ENCODE assay signal across 25 mouse cellular contexts in genomic region chr1:181245067-181245466, GRCm38 (mm10). TPM values are rescaled to one million over a fixed set of nuclear protein-coding genes. Genes with fewer than 3 reads are reported as not detected.
A peak's percentile ranks its signal among the peaks of the same experiment; 100 is the strongest.
DNase-seq lines count a peak whose midpoint lies in the region; ATAC-seq and TF ChIP-seq lines count a peak whose summit lies in the region.
"Had no signal": no experiment of that assay in that cellular context is flagged by ENCODE, and none has a peak within 500 bp of the region (broad histone marks: within the 10 kb centered on the region; RNA-seq: fewer than 3 reads in every experiment).

No protein-coding gene starts in this region.

- no peak for TF ChIP-seq POLR2A in MEL (IDR thresholded peaks at IDR 0.05; ENCODE audit: control insufficient read depth in 1 of 2, insufficient read depth in 1 of 2, low read depth in 1 of 2, low read length in 2 of 2, poor library complexity in 1 of 2)

- 0 out of 2 replicates have a peak, but pooled peaks cover 4% of the 10 kb centered on the region for H3K9me3 ChIP-seq in heart, embryonic 12.5 days (replicated peaks)
- no peaks in the 10 kb centered on the region for H3K9me3 ChIP-seq in MEL (replicated peaks; ENCODE audit: insufficient read depth, low read length)
- no peaks in the 10 kb centered on the region for H3K9me3 ChIP-seq in liver, embryonic 16.5 days (replicated peaks; ENCODE audit: control insufficient read depth, low read length)
- H3K9me3 ChIP-seq in forebrain, embryonic 13.5 days (replicated peaks) = no peaks in the 10 kb centered on the region; the same call in 1 of the 2 replicates
- H3K9me3 ChIP-seq: embryonic facial prominence, embryonic 12.5 days; heart, embryonic 15.5 days; midbrain, embryonic 10.5 days; midbrain, embryonic 15.5 days had no signal

- no peak overlapping the region for H3K9ac ChIP-seq in heart, embryonic 12.5 days
- no peak overlapping the region for H3K9ac ChIP-seq in MEL (ENCODE audit: control insufficient read depth, low read depth, low read length, poor library complexity, severe bottlenecking)
- peak overlapping the region; percentile 65; the same call in 1 of the 2 replicates for H3K9ac ChIP-seq in liver, embryonic 16.5 days (ENCODE audit: low read depth, low read length)
- H3K9ac ChIP-seq in forebrain, embryonic 13.5 days = no peak overlapping the region
- H3K9ac ChIP-seq: embryonic facial prominence, embryonic 12.5 days; heart, embryonic 15.5 days; hindbrain, embryonic 13.5 days; midbrain, embryonic 15.5 days had no signal

- peak; percentile 89 for DNase-seq in heart, adult 11 months
- peak; percentile 27 for DNase-seq in MEL (ENCODE audit: low read depth, low spot score)
- DNase-seq in induced T-regulatory cell, adult 2 months (ENCODE audit: low read depth) = peak; percentile 21
- DNase-seq in natural killer cell, adult 2 months (ENCODE audit: low spot score in 2 of 2) = no peak
- no peak for DNase-seq in gastrocnemius, postnatal 10 days
- DNase-seq: adrenal gland, adult 2 months; cerebellum, adult 11-12 months; cerebellum, adult 9-11 months; embryo, embryonic 11 days; kidney, adult 9 months; kidney, postnatal 10 days; lung, postnatal 4 days; right cerebral cortex, postnatal 25 days; thymus, adult 18-20 months; thymus, postnatal 25 days had no signal

- no peaks in the 10 kb centered on the region for H3K27me3 ChIP-seq in heart, embryonic 12.5 days (replicated peaks)
- H3K27me3 ChIP-seq in MEL (ENCODE audit: control insufficient read depth in 1 of 2, insufficient read depth in 2 of 2, low read length in 2 of 2) = no peaks in the 10 kb centered on the region
- H3K27me3 ChIP-seq in liver, embryonic 16.5 days (ENCODE audit: control insufficient read depth, insufficient read depth, low read depth, low read length) = no peaks in the 10 kb centered on the region
- H3K27me3 ChIP-seq in forebrain, embryonic 13.5 days = no peaks in the 10 kb centered on the region
- H3K27me3 ChIP-seq: embryonic facial prominence, embryonic 12.5 days; heart, embryonic 15.5 days; hindbrain, embryonic 13.5 days; midbrain, embryonic 15.5 days had no signal

- no peak; a peak in 1 of 4 replicates for TF ChIP-seq EP300 in MEL (IDR thresholded peaks at IDR 0.05; ENCODE audit: low read depth in 1 of 2, low read length in 2 of 2)

- no peak overlapping the region for H3K4me2 ChIP-seq in heart, embryonic 12.5 days
- H3K4me2 ChIP-seq in liver, embryonic 16.5 days (ENCODE audit: low read depth, low read length) = peak overlapping the region; percentile 62; the same call in 1 of the 2 replicates
- no peak overlapping the region for H3K4me2 ChIP-seq in forebrain, embryonic 13.5 days
- H3K4me2 ChIP-seq: embryonic facial prominence, embryonic 12.5 days; heart, embryonic 15.5 days; hindbrain, embryonic 13.5 days; midbrain, embryonic 15.5 days had no signal

- H3K27ac ChIP-seq in heart, embryonic 12.5 days (ENCODE audit: poor library complexity, severe bottlenecking) = no peak overlapping the region
- peak overlapping the region; percentile 100 for H3K27ac ChIP-seq in MEL (ENCODE audit: control insufficient read depth, low read depth, low read length)
- H3K27ac ChIP-seq in liver, embryonic 16.5 days (ENCODE audit: low read length) = peak overlapping the region; percentile 98
- H3K27ac ChIP-seq in forebrain, embryonic 13.5 days = no peak overlapping the region
- H3K27ac ChIP-seq: embryonic facial prominence, embryonic 12.5 days; heart, embryonic 15.5 days; hindbrain, embryonic 13.5 days; midbrain, embryonic 15.5 days had no signal

- no peak for ATAC-seq in heart, embryonic 12.5 days (ENCODE audit: insufficient number of reproducible peaks, low FRiP score)
- no peak for ATAC-seq in liver, embryonic 16.5 days (ENCODE audit: low read depth)
- no peak for ATAC-seq in forebrain, embryonic 13.5 days
- ATAC-seq: intestine, postnatal 0 days; lung, postnatal 0 days; midbrain, embryonic 15.5 days had no signal

- TF ChIP-seq CTCF in MEL (IDR thresholded peaks at IDR 0.05 in 2 of 3, conservative IDR thresholded peaks at IDR 0.05 in 1 of 3; ENCODE audit: control insufficient read depth in 1 of 3, insufficient read depth in 1 of 3, low read depth in 2 of 3, low read length in 3 of 3, poor library complexity in 1 of 3, severe bottlenecking in 1 of 3) = no peak

- H3K36me3 ChIP-seq in heart, embryonic 12.5 days = no peaks in the 10 kb centered on the region
- peaks cover 0 to 15% of the 10 kb centered on the region in 2 experiments; a peak in 2 of 4 replicates for H3K36me3 ChIP-seq in MEL (ENCODE audit: control insufficient read depth in 1 of 2, insufficient read depth in 2 of 2, low read length in 2 of 2)
- no peaks in the 10 kb centered on the region for H3K36me3 ChIP-seq in liver, embryonic 16.5 days (ENCODE audit: control insufficient read depth, insufficient read depth)
- no peaks in the 10 kb centered on the region for H3K36me3 ChIP-seq in forebrain, embryonic 13.5 days (ENCODE audit: poor library complexity, severe bottlenecking)
- H3K36me3 ChIP-seq: embryonic facial prominence, embryonic 12.5 days; heart, embryonic 15.5 days; hindbrain, embryonic 13.5 days; midbrain, embryonic 10.5 days; midbrain, embryonic 15.5 days had no signal

- 93% methylated on average over 2 of the region's 2 CpGs for WGBS in heart, embryonic 12.5 days
- WGBS in liver, embryonic 16.5 days (ENCODE audit: insufficient replicate concordance) = 79% methylated on average over 2 of the region's 2 CpGs
- 98% methylated on average over 2 of the region's 2 CpGs for WGBS in forebrain, embryonic 13.5 days

- peaks cover 14% of the 10 kb centered on the region for H3K4me1 ChIP-seq in heart, embryonic 12.5 days (replicated peaks)
- peaks cover 16 to 34% of the 10 kb centered on the region in 2 experiments for H3K4me1 ChIP-seq in MEL (ENCODE audit: control insufficient read depth in 1 of 2, insufficient read depth in 2 of 2, low read length in 2 of 2)
- H3K4me1 ChIP-seq in liver, embryonic 16.5 days (ENCODE audit: control insufficient read depth, low read depth, low read length) = peaks cover 51% of the 10 kb centered on the region
- H3K4me1 ChIP-seq in forebrain, embryonic 13.5 days = peaks cover 5% of the 10 kb centered on the region; the same call in 1 of the 2 replicates
- H3K4me1 ChIP-seq: midbrain, embryonic 15.5 days had no signal

- TF ChIP-seq RAD21 in MEL (IDR thresholded peaks at IDR 0.05; ENCODE audit: low read depth, low read length) = no peak

- H3K79me2 ChIP-seq in MEL (ENCODE audit: control insufficient read depth, insufficient read depth, low read length, poor library complexity) = no peaks in the 10 kb centered on the region; the same call in 1 of the 2 replicates

- no peak overlapping the region for H3K4me3 ChIP-seq in heart, embryonic 12.5 days
- H3K4me3 ChIP-seq in MEL (ENCODE audit: control insufficient read depth in 1 of 2, insufficient read depth in 1 of 2, low read depth in 2 of 2, low read length in 2 of 2) = no peak overlapping the region
- H3K4me3 ChIP-seq in liver, embryonic 16.5 days (ENCODE audit: low read depth, low read length) = no peak overlapping the region
- H3K4me3 ChIP-seq in forebrain, embryonic 13.5 days = no peak overlapping the region
- H3K4me3 ChIP-seq: embryonic facial prominence, embryonic 12.5 days; heart, embryonic 15.5 days; hindbrain, embryonic 13.5 days; midbrain, embryonic 10.5 days; midbrain, embryonic 15.5 days had no signal

TF ChIP-seq in MEL, 35 proteins besides CTCF, POLR2A, EP300 and RAD21:
- 0 out of 2 replicates have a peak, but pooled peaks have one; percentile 18 for TF ChIP-seq MXI1 (IDR thresholded peaks at IDR 0.05; ENCODE audit: low read depth, low read length)
- no peak for TF ChIP-seq ELF1 (IDR thresholded peaks at IDR 0.05; ENCODE audit: low read depth, low read length)

RNA-seq across cellular contexts. Expression of gene Wdr26, which starts 33.3 kb away (rescaled TPM):
- 35.2 and 37.9 TPM in 2 replicates for polyA plus RNA-seq in heart, embryonic 12.5 days (2016; fragmentation: Nextera tagmentation; extraction: Ambion mirVana)
- total RNA-seq in MEL (2012; rRNA removed) = 21.6 and 23.5 TPM in 2 replicates
- 10 to 100 TPM in 1 of 2 experiments, not detected in 1; 35.1 TPM for polyA plus RNA-seq in MEL (2012; ENCODE audit: insufficient read depth in 1 of 2, insufficient read length in 2 of 2, low read depth in 1 of 2, low replicate concordance in 2 of 2, missing spikeins in 1 of 2)
- polyA plus RNA-seq in liver, embryonic 16.5 days (2015; fragmentation: Nextera tagmentation; extraction: Ambion mirVana) = 42.9 and 46.1 TPM in 2 replicates
- polyA plus RNA-seq in forebrain, embryonic 13.5 days (2015; fragmentation: Nextera tagmentation; extraction: Ambion mirVana) = 44.7 and 45.2 TPM in 2 replicates
- 100 to 1,000 TPM; 105 to 116 TPM for total RNA-seq in gastrocnemius, postnatal 10 days (2021)

Comparison
In these comparisons a context has a peak if more than half of its experiments do, and no peak if none do; other contexts are left out.
1. DNase-seq: peak in heart, adult 11 months (single experiment), MEL (single experiment) and induced T-regulatory cell, adult 2 months (single experiment); none in natural killer cell, adult 2 months (0 of 2) and gastrocnemius, postnatal 10 days (single experiment).
2. H3K27ac ChIP-seq: peak in MEL (single experiment) and liver, embryonic 16.5 days (single experiment); none in heart, embryonic 12.5 days (single experiment) and forebrain, embryonic 13.5 days (single experiment).